ENCODE assay signal across 11 mouse cellular contexts in the genomic region with DNA sequence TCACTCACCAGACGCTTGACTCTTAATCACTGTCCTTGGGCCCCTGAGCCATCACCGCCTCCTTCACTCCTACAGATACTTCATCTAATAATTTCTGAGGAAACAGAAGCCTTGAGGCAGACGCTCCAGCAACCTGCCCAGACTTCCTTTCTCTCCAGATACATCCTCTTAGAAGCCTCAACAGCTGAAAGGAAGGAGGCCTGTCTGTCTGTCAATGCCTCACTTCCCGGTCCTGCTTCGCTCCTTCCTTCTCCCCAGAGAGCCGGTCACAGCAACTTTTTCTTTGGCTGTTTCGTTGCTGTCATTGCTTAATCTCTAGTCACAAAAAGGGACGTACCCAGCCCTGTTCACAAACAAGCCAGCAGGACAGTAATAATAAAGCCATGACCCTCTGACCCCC. TPM values are rescaled to one million over a fixed set of nuclear protein-coding genes. Genes with fewer than 3 reads are reported as not detected.
DNase-seq lines count a peak whose midpoint lies in the region; ATAC-seq and TF ChIP-seq lines count a peak whose summit lies in the region.
"Had no signal": no experiment of that assay in that cellular context is flagged by ENCODE, and none has a peak within 500 bp of the region (broad histone marks: within the 10 kb centered on the region; RNA-seq: fewer than 3 reads in every experiment).

No protein-coding gene starts in this region.

- 28% methylated on average over 8 of the region's 8 CpGs for WGBS in liver, embryonic 11.5 days
- 73% methylated on average over 8 of the region's 8 CpGs for WGBS in limb, embryonic 10.5 days

- H3K4me2 ChIP-seq in liver, embryonic 11.5 days = peak overlapping the region; percentile 47
- H3K4me2 ChIP-seq: embryonic facial prominence, embryonic 15.5 days had no signal

- DNase-seq in layer of hippocampus, adult 2 months (ENCODE audit: low spot score in 2 of 2) = peak in 1 of 2 experiments; percentile 7
- DNase-seq in layer of hippocampus, adult 18-20 months (ENCODE audit: low spot score in 2 of 2) = no peak
- DNase-seq in liver, embryonic 11.5 days (ENCODE audit: low spot score) = peak; percentile 43
- no peak for DNase-seq in limb, embryonic 10.5 days (ENCODE audit: low spot score)
- DNase-seq in urinary bladder, postnatal 10 days (ENCODE audit: low spot score) = no peak
- DNase-seq: cerebellum, adult 18-20 months; kidney, adult 18-20 months; lung, postnatal 10 days had no signal

- H3K27ac ChIP-seq in layer of hippocampus, adult 2 months = 0 out of 2 replicates have a peak overlapping the region, but pooled peaks have one; percentile 14
- peak overlapping the region; percentile 56; the same call in 1 of the 2 replicates for H3K27ac ChIP-seq in liver, embryonic 11.5 days (ENCODE audit: low read depth, low read length)
- no peak overlapping the region for H3K27ac ChIP-seq in limb, embryonic 10.5 days
- H3K27ac ChIP-seq: embryonic facial prominence, embryonic 15.5 days had no signal

- no peaks in the 10 kb centered on the region for H3K36me3 ChIP-seq in liver, embryonic 11.5 days (ENCODE audit: control insufficient read depth, insufficient read depth, low read length)
- no peaks in the 10 kb centered on the region for H3K36me3 ChIP-seq in limb, embryonic 10.5 days
- H3K36me3 ChIP-seq: embryonic facial prominence, embryonic 15.5 days had no signal

- H3K9ac ChIP-seq in liver, embryonic 11.5 days (ENCODE audit: low read depth, low read length) = peak overlapping the region; percentile 0; the same call in 1 of the 2 replicates
- H3K9ac ChIP-seq: embryonic facial prominence, embryonic 15.5 days had no signal

- no peaks in the 10 kb centered on the region for H3K27me3 ChIP-seq in liver, embryonic 11.5 days (replicated peaks; ENCODE audit: control insufficient read depth, insufficient read depth, low read length)
- no peaks in the 10 kb centered on the region for H3K27me3 ChIP-seq in limb, embryonic 10.5 days (ENCODE audit: low read depth, poor library complexity, severe bottlenecking)
- H3K27me3 ChIP-seq: embryonic facial prominence, embryonic 15.5 days had no signal

- H3K9me3 ChIP-seq in liver, embryonic 11.5 days (ENCODE audit: control insufficient read depth, low read length) = no peaks in the 10 kb centered on the region
- no peaks in the 10 kb centered on the region for H3K9me3 ChIP-seq in limb, embryonic 10.5 days (replicated peaks)
- H3K9me3 ChIP-seq: embryonic facial prominence, embryonic 15.5 days had no signal

- H3K4me3 ChIP-seq in layer of hippocampus, adult 2 months = no peak overlapping the region
- H3K4me3 ChIP-seq in liver, embryonic 11.5 days (ENCODE audit: low read depth, low read length) = peak overlapping the region; percentile 22; the same call in 1 of the 2 replicates
- no peak overlapping the region for H3K4me3 ChIP-seq in limb, embryonic 10.5 days
- H3K4me3 ChIP-seq: embryonic facial prominence, embryonic 15.5 days had no signal

- ATAC-seq in common myeloid progenitor, adult 5-6 weeks (replicated peaks; ENCODE audit: low read depth, poor library complexity, severe bottlenecking) = peak; percentile 79
- ATAC-seq in liver, embryonic 11.5 days (replicated peaks; ENCODE audit: low FRiP score) = peak; percentile 15; the same call in 1 of the 2 replicates
- ATAC-seq in neutrophil, adult 5-6 weeks (ENCODE audit: extremely low read depth, insufficient number of reproducible peaks, low FRiP score, poor library complexity, severe bottlenecking) = 0 out of 2 replicates have a peak, but pooled peaks have one; percentile 23

- H3K4me1 ChIP-seq in liver, embryonic 11.5 days (replicated peaks; ENCODE audit: control insufficient read depth, insufficient read depth, low read length) = peaks cover 32% of the 10 kb centered on the region
- H3K4me1 ChIP-seq in limb, embryonic 10.5 days = no peaks in the 10 kb centered on the region
- H3K4me1 ChIP-seq: embryonic facial prominence, embryonic 15.5 days had no signal

- TF ChIP-seq CTCF in layer of hippocampus, adult 2 months (conservative IDR thresholded peaks at IDR 0.05) = no peak

RNA-seq across cellular contexts. Expression of a gene that starts 50.0 kb away (rescaled TPM):
- total RNA-seq in layer of hippocampus, adult 2 months (2021) = 1 to 10 TPM; 7.0 to 7.4 TPM
- 1 to 10 TPM; 6.1 to 8.0 TPM for total RNA-seq in layer of hippocampus, adult 18-20 months (2021)
- total RNA-seq in common myeloid progenitor, adult 5-6 weeks (2017) = 21.2 and 29.0 TPM in 2 replicates
- polyA plus RNA-seq in liver, embryonic 11.5 days (2014; fragmentation: Nextera tagmentation; extraction: Ambion mirVana) = 25.0 and 29.0 TPM in 2 replicates
- 31.0 and 32.4 TPM in 2 replicates for total RNA-seq in neutrophil, adult 5-6 weeks (2017)
- 27.5 and 35.9 TPM in 2 replicates for polyA plus RNA-seq in limb, embryonic 10.5 days (2016; fragmentation: Nextera tagmentation; extraction: Ambion mirVana)

Comparison
In these comparisons a context has a peak if more than half of its experiments do, and no peak if none do; other contexts are left out.
1. ATAC-seq: peak in every context shown above with its lines; median percentile 79 in common myeloid progenitor, adult 5-6 weeks; 23 in neutrophil, adult 5-6 weeks; 15 in liver, embryonic 11.5 days.